Mouse (Mus musculus) olfactory bulb, adult 2 months (tissue): ENCODE data around the gene Rhebl1.

ENCODE experiments used
- CTCF ChIP-seq: fragments of 200-500 bp; IDR thresholded peaks from 2 replicates; pipeline ENCODE4 v1.5.1; 2012; ENCODE audit warnings: low read depth, mild to moderate bottlenecking, low read length, moderate library complexity; ENCODE audit not compliant: insufficient read depth
- POLR2A ChIP-seq: fragments of 200-500 bp; IDR thresholded peaks from 2 replicates; pipeline ENCODE4 v1.6.1; 2012; ENCODE audit warnings: mild to moderate bottlenecking, low read depth, low read length, moderate library complexity; ENCODE audit not compliant: insufficient read depth

DNA sequence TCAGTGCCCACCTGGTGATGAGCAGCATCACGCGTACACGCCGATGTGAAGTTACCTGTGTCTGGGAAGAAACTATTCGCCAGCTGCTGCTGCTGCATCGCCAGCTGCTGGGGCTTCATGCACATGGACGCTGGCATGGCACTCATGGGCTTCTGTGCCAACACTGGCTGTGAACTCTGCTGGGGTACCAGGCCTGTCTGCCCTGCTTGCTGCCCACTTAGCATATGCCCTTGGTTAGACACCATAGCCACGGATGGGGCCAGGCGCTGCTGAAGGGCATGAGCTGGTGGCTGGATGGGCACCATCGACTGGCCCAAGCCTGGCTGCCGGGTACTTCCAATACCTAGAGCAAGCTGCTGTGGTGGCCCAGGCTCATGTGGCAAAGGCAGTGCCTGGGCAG, 45.2 kb downstream of the Rhebl1 start:
- TF ChIP-seq CTCF (no peak), POLR2A (no peak)
